Comparison of ENCODE assay signal across 8 mouse cellular contexts in the genomic region with DNA sequence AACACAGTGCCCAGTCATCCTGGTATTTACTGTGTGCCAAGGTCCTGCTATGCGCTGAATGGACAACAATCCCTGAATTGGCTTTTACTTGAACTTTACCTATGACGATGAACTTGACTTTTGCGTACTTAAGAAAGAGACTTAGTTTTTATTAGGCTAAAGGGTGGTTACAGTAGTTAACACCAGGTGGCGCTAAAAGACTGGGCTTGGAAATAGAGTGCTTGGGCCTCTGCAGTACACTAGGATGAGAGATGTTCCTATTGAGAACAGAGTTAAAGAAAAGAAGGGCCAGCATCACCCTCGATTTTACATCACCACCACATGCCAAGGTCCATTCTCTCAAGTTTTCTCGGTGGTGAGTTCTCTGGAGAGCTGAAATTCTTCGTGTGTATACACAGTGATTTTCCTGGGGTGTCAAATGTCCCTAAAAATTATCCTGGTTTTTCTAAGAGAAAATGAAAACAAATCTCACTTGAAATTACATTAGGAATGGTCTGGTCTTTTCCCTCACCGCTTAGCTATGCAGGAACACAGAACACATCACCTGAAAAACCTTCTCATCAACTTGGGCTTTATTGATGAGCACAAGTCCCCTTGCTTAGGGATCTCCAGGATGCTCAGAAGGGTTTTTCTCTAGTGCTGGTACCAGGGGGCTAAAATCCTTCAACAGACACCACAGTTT.
DNase-seq lines count a peak whose midpoint lies in the region; TF ChIP-seq lines count a peak whose summit lies in the region.
"Had no signal": no experiment of that assay in that cellular context is flagged by ENCODE, and none has a peak within 500 bp of the region (broad histone marks: within the 10 kb centered on the region; RNA-seq: fewer than 3 reads in every experiment).

No protein-coding gene starts in this region.

- DNase-seq in MEL-GATA-1-ER (ENCODE audit: extremely low read depth, low read depth) = peak; percentile 26
- peak; percentile 68 for DNase-seq in adrenal gland, postnatal 10 days
- DNase-seq in embryonic facial prominence, embryonic 10.5 days (ENCODE audit: low spot score) = peak; percentile 42
- DNase-seq in heart, postnatal 36 days = peak; percentile 18 to 33
- peak; percentile 43 to 62 for DNase-seq in kidney, postnatal 4 days
- peak; percentile 19 for DNase-seq in lung, adult 2 months
- peak; percentile 64 for DNase-seq in right cerebral cortex, adult 18-20 months

- 37% methylated on average over 8 of the region's 8 CpGs for WGBS in embryonic facial prominence, embryonic 10.5 days
- 24% methylated on average over 8 of the region's 8 CpGs for whole genome bisulfite sequencing in lung, adult 2 months

- H3K36me3 ChIP-seq in embryonic facial prominence, embryonic 10.5 days (replicated peaks) = no peaks in the 10 kb centered on the region
- H3K36me3 ChIP-seq: limb, embryonic 15.5 days had no signal

- H3K27me3 ChIP-seq in embryonic facial prominence, embryonic 10.5 days (replicated peaks; ENCODE audit: low read depth, poor library complexity, severe bottlenecking) = no peaks in the 10 kb centered on the region
- H3K27me3 ChIP-seq: limb, embryonic 15.5 days had no signal

- H3K4me1 ChIP-seq in embryonic facial prominence, embryonic 10.5 days = no peaks in the 10 kb centered on the region
- H3K4me1 ChIP-seq in lung, adult 2 months (ENCODE audit: control insufficient read depth, insufficient read depth, low read length) = no peaks in the 10 kb centered on the region; the same call in 1 of the 2 replicates
- H3K4me1 ChIP-seq: limb, embryonic 15.5 days had no signal

- TF ChIP-seq POLR2A in lung, adult 2 months (IDR thresholded peaks at IDR 0.05; ENCODE audit: borderline replicate concordance, extremely low read depth, low read depth, low read length) = no peak

- H3K4me3 ChIP-seq in embryonic facial prominence, embryonic 10.5 days = no peak overlapping the region
- H3K4me3 ChIP-seq in lung, adult 2 months (replicated peaks; ENCODE audit: extremely low read depth, low read depth, low read length) = no peak overlapping the region
- H3K4me3 ChIP-seq: limb, embryonic 15.5 days had no signal

- peaks cover 5% of the 10 kb centered on the region for H3K9me3 ChIP-seq in embryonic facial prominence, embryonic 10.5 days
- H3K9me3 ChIP-seq: limb, embryonic 15.5 days had no signal

- 0 out of 2 replicates have a peak, but pooled peaks have one; percentile 2 for TF ChIP-seq CTCF in lung, adult 2 months (IDR thresholded peaks at IDR 0.05; ENCODE audit: insufficient read depth, low read length)

- no peak overlapping the region for H3K27ac ChIP-seq in embryonic facial prominence, embryonic 10.5 days (replicated peaks)
- H3K27ac ChIP-seq: limb, embryonic 15.5 days had no signal

- intact Hi-C loops in heart, postnatal 36 days (cut with DNase I) = loop anchor here (1.0 to 10.0 kb wide), 4 partner anchors 117 to 753 kb away; no protein-coding TSS in a partner anchor
